Mouse (Mus musculus): Measurements from ENCODE around the gene Uba7. TPM values are rescaled to one million over a fixed set of nuclear protein-coding genes. Genes with fewer than 3 reads are reported as not detected.

The Uba7 gene
- polyA plus RNA-seq, 1 experiment: not detected

- no peak overlapping the region for H3K4me3 ChIP-seq (ENCODE audit: insufficient read depth, low read depth, low read length)
- WGBS: 94% methylated on average over 7 of the region's 7 CpGs
- H3K27ac ChIP-seq (ENCODE audit: insufficient read depth, low read depth, low read length): no peak overlapping the region
- H3K4me1 ChIP-seq (ENCODE audit: control insufficient read depth, insufficient read depth, low read length): peaks cover under 1% of the 10 kb centered on the region
- no peak for TF ChIP-seq POLR2A (IDR thresholded peaks at IDR 0.05; ENCODE audit: insufficient read depth, low read depth, low read length)
- TF ChIP-seq CTCF (IDR thresholded peaks at IDR 0.05; ENCODE audit: insufficient read depth, low read depth, low read length): no peak
These were observed 6.8 kb upstream of the Uba7 start for GRCm38 (mm10) chr9:107968531-107968930.

DNA sequence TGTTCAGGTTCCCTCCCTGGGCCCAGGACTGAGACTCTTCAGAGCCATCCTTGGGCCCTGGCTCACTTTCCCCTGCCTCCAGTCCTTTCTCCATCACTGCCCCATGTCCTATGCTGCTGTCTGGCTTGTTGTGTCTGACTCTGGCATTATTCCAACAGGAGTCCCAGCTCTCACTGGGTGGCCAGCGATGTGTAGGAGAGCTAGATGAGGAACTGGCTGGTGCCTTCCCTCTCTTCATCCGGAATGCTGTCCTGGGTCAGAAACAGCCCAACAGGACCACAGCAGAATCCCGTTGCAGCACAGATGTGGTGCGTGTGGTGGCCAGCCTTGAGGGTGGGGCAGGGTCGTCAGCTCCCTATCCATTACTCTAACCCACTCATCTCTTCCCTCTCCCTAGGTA lies 5.0 kb upstream of the Uba7 start:
- Histone ChIP-seq H3K4me1 (ENCODE audit: control insufficient read depth, insufficient read depth, low read length) (no peaks in the 10 kb centered on the region), H3K4me3 (ENCODE audit: insufficient read depth, low read depth, low read length) (no peak overlapping the region), H3K27ac (ENCODE audit: insufficient read depth, low read depth, low read length) (no peak overlapping the region)
- TF ChIP-seq POLR2A (IDR thresholded peaks at IDR 0.05; ENCODE audit: insufficient read depth, low read depth, low read length) (no peak), CTCF (IDR thresholded peaks at IDR 0.05; ENCODE audit: insufficient read depth, low read depth, low read length) (no peak)
- 87% methylated on average over 5 of the region's 5 CpGs for WGBS

DNA sequence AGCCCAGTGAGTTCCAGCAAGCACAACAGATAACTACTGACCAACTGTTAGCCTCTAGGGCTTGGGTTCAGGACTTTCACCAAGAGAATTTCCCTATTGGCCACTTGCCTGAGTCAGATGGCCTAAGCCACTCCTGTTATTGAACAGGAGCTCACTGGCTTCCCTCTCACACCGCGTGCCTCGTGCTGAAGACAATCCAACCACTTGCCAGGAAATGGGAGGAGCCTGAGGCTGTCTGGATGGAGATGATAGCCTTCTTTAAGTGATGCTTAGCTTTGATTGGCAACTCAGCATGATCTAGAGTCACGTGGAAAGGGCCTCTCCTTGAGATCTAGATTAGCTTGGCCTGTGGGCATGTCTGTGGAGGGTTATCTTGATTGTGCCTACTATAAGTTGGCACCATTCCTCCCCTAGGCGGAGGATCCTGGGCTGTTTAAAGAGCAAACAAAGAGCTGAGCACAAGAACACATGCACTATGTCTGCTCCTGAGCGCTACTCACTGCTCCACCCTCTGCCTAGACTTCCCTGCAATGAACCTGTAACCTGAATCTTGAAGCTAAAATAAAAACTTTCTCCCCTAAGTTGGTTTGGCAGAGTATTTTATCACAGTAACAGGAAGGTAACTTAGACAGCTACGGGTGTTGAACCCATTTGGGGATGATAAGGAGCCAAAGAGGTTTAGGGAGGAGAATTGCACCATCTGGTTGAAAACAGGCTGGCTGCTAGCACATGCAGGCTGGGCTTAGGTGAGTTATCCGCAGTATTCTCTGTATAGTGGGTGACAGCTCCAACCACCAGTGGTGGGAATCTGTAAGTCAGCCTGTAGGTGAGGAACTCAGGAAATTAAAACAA lies 3.4 kb upstream of the Uba7 start:
- Histone ChIP-seq H3K4me1 (ENCODE audit: control insufficient read depth, insufficient read depth, low read length) (0 out of 2 replicates have a peak, but pooled peaks cover 6% of the 10 kb centered on the region), H3K27ac (ENCODE audit: insufficient read depth, low read depth, low read length) (no peak overlapping the region), H3K4me3 (ENCODE audit: insufficient read depth, low read depth, low read length) (no peak overlapping the region)
- WGBS: 81% methylated on average over 8 of the region's 8 CpGs
- TF ChIP-seq CTCF (IDR thresholded peaks at IDR 0.05; ENCODE audit: insufficient read depth, low read depth, low read length) (no peak), POLR2A (IDR thresholded peaks at IDR 0.05; ENCODE audit: insufficient read depth, low read depth, low read length) (no peak)

DNA sequence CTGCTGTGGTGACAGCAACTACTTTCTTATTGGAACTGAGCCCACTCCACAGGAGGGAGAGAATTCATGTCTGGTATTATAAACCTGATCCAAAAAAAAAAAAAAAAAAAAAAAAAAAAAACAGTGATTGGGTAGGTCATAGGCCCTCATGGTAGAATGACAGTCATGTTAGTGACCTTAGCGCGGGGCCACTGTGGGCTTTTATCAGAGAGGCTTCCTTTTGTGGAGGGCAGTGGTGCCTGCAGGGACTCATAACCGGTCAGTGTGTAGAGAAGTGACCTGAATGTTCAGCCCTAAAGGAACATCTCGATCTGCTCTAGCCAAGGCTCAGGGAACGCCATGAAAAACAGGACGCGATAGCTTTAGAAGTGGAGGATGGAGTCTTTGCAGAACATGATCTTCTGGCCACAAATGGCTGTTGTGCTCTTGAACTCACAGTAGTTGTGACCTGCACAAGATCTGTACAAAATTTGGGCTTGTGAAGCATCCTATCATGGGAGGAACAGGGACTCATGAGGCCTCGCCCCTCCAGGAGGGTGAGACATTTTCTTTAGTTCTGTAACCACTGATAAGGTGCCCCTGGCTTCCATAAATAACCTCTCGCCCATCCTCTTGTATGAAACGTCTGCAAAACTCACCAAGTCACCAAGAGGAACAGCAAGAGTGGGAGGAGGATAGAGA lies 674 bp upstream of the Uba7 start:
- TF ChIP-seq POLR2A (IDR thresholded peaks at IDR 0.05; ENCODE audit: insufficient read depth, low read depth, low read length) (no peak), CTCF (IDR thresholded peaks at IDR 0.05; ENCODE audit: insufficient read depth, low read depth, low read length) (no peak)
- no peak overlapping the region for H3K4me3 ChIP-seq (ENCODE audit: insufficient read depth, low read depth, low read length)
- WGBS: 87% methylated on average over 10 of the region's 10 CpGs
- H3K27ac ChIP-seq (ENCODE audit: insufficient read depth, low read depth, low read length): no peak overlapping the region
- H3K4me1 ChIP-seq (ENCODE audit: control insufficient read depth, insufficient read depth, low read length): 0 out of 2 replicates have a peak, but pooled peaks cover 6% of the 10 kb centered on the region

GRCm38 (mm10) chr9:107978815-107979214 lies 3.5 kb downstream of the Uba7 start:
- Histone ChIP-seq H3K4me3 (ENCODE audit: insufficient read depth, low read depth, low read length) (no peak overlapping the region), H3K27ac (ENCODE audit: insufficient read depth, low read depth, low read length) (no peak overlapping the region), H3K4me1 (ENCODE audit: control insufficient read depth, insufficient read depth, low read length) (peaks cover 31% of the 10 kb centered on the region)
- TF ChIP-seq POLR2A (IDR thresholded peaks at IDR 0.05; ENCODE audit: insufficient read depth, low read depth, low read length) (no peak), CTCF (IDR thresholded peaks at IDR 0.05; ENCODE audit: insufficient read depth, low read depth, low read length) (no peak)
- WGBS: 93% methylated on average over 12 of the region's 12 CpGs

DNA sequence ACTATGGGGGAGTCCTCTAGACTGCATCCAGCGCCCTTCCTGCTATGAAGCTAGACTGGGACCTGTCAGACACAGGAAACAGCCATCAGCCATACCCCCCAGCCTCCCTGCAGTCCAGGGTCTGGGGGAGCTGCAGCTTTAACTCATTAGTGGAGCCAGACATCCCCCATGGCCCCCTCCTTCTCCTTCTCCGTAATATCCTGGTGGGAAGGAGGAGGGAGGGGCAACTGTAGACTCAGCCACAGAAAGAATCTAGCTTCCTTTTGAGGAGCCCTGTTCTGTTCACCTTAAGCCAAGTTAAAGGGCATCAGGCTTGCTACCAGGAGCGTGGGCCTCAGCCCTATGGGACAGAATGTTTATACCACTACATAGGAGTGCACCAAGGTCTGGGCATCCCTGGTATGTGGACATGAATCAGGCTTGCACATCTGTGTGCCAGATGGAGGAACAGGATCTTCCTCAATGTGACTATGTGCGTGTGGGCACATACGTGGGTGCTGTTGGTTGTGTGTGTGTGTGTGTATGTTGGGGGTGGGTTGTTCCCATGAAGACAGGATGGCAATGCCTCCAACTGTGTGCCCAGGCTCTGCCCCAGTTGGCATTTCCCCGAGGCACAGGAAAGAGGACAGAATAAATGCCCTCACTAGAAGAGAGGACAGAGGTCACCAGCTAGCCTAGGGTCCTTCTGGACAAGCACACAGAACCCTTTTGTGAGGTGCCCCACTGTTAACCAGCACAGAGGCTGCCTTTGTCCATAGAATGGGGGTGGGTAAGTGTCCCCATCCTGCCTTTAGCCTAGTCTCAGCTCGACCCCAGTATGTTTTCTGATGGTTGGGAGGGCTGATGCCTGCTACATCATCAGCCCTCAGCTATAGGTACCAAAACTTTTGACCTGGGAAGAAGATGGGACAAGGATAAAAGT lies 6.6 kb downstream of the Uba7 start:
- Histone ChIP-seq H3K4me3 (ENCODE audit: insufficient read depth, low read depth, low read length) (no peak overlapping the region), H3K4me1 (ENCODE audit: control insufficient read depth, insufficient read depth, low read length) (peaks cover 39% of the 10 kb centered on the region), H3K27ac (ENCODE audit: insufficient read depth, low read depth, low read length) (peak overlapping the region; percentile 27; the same call in 1 of the 2 replicates)
- TF ChIP-seq CTCF (IDR thresholded peaks at IDR 0.05; ENCODE audit: insufficient read depth, low read depth, low read length): no peak
- TF ChIP-seq POLR2A (IDR thresholded peaks at IDR 0.05; ENCODE audit: insufficient read depth, low read depth, low read length): no peak
- WGBS: 46% methylated on average over 7 of the region's 7 CpGs

DNA sequence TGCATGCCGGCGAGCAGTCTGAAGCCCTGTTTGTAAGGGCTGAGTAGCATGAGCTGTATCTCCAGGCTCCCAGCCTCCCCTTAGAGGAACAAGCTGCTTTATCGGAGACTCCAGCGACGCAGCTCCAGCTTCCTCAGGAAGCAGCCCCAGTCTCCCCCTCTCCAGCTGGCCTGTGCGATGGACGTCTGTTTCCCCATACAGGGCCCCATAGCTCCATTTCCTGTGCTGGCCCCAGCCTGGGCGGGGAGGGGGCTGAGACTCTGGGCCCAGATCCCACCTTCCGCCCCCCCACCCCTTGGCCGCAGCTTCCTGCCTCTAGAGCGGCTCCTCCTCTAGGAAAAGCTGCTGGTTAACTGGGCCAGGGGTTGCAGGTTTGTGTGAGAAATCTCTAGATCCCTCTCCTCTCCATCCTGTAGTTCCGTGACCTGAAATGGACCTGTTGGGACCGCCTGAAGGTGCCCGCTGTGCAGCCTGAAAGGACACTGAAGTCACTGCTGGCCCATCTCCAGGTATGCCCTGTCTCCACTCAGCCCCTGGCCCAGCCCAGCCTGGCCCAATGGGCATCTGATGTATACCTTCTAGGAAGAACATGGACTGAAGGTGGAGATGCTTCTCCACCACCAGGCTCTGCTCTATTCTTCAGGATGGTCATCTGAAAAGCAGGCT lies 7.5 kb downstream of the Uba7 start, which contains the start of gene Gm20661:
TSS of gene Gm20661 (plus strand) at position 378 of the 666 bp plus-strand sequence.
- peak within 1 kb of the TSS; percentile 69 for H3K27ac ChIP-seq (ENCODE audit: insufficient read depth, low read depth, low read length)
- H3K4me3 ChIP-seq (ENCODE audit: insufficient read depth, low read depth, low read length): no peak within 1 kb of the TSS
- no peak for TF ChIP-seq POLR2A (IDR thresholded peaks at IDR 0.05; ENCODE audit: insufficient read depth, low read depth, low read length)
- no peak for TF ChIP-seq CTCF (IDR thresholded peaks at IDR 0.05; ENCODE audit: insufficient read depth, low read depth, low read length)
- peaks cover 39% of the 10 kb centered on the region for H3K4me1 ChIP-seq (ENCODE audit: control insufficient read depth, insufficient read depth, low read length)
- 51% methylated on average over 14 of the region's 14 CpGs for WGBS

GRCm38 (mm10) chr9:107983421-107983890 lies 8.2 kb downstream of the Uba7 start:
- Histone ChIP-seq H3K27ac (ENCODE audit: insufficient read depth, low read depth, low read length) (peak overlapping the region; percentile 69), H3K4me3 (ENCODE audit: insufficient read depth, low read depth, low read length) (no peak overlapping the region), H3K4me1 (ENCODE audit: control insufficient read depth, insufficient read depth, low read length) (peaks cover 39% of the 10 kb centered on the region)
- TF ChIP-seq CTCF (IDR thresholded peaks at IDR 0.05; ENCODE audit: insufficient read depth, low read depth, low read length): no peak
- TF ChIP-seq POLR2A (IDR thresholded peaks at IDR 0.05; ENCODE audit: insufficient read depth, low read depth, low read length): no peak
- WGBS: 51% methylated on average over 4 of the region's 4 CpGs

Data from olfactory bulb, adult 2 months (tissue).